Mouse (Mus musculus) embryonic facial prominence, embryonic 14.5 days (tissue): Measurements from ENCODE around the gene Itgb1bp1. TPM values are rescaled to one million over a fixed set of nuclear protein-coding genes. Genes with fewer than 3 reads are reported as not detected.
A peak's percentile ranks its signal among the peaks of the same experiment; 100 is the strongest.

Source experiments
- ATAC-seq: fragments of 200-750 bp; cut with Nextera tagmentation; 2 replicates; pipeline ENCODE4 v1.8.0; 2017; ENCODE audit warnings: low read depth, moderate number of reproducible peaks, moderate TSS enrichment
- DNase-seq: peaks from one replicate; pipeline ENCODE4 v3.0.0-alpha.2; 2015; ENCODE audit warnings: low spot score
- H3K27ac ChIP-seq: fragments of 300-500 bp; sonication (generic); replicated peaks from 2 replicates; pipeline ENCODE4 v1.5.1; 2014; ENCODE audit warnings: low read depth, mild to moderate bottlenecking, low read length, moderate library complexity
- H3K27me3 ChIP-seq: fragments of 300-500 bp; sonication (generic); replicated peaks from 2 replicates; pipeline ENCODE4 v1.6.1; 2014; ENCODE audit warnings: low read length; ENCODE audit not compliant: control insufficient read depth, insufficient read depth
- H3K36me3 ChIP-seq: fragments of 300-500 bp; sonication (generic); 2 replicates; pipeline ENCODE4 v1.6.1; 2014; ENCODE audit warnings: low read length, mixed read lengths; ENCODE audit not compliant: control insufficient read depth, insufficient read depth
- H3K4me1 ChIP-seq: fragments of 300-500 bp; sonication (generic); 2 replicates; pipeline ENCODE4 v1.6.1; 2014; ENCODE audit warnings: antibody characterized with exemption, low read length; ENCODE audit not compliant: control insufficient read depth, insufficient read depth
- H3K4me2 ChIP-seq: fragments of 300-500 bp; sonication (generic); 2 replicates; pipeline ENCODE4 v1.6.1; 2014; ENCODE audit warnings: low read depth, mild to moderate bottlenecking, low read length, moderate library complexity, mixed read lengths
- H3K4me3 ChIP-seq: fragments of 300-500 bp; sonication (generic); 2 replicates; pipeline ENCODE4 v1.5.1; 2014; ENCODE audit warnings: low read depth, mild to moderate bottlenecking, low read length
- H3K9ac ChIP-seq: fragments of 300-500 bp; sonication (generic); 2 replicates; pipeline ENCODE4 v1.6.1; 2014; ENCODE audit warnings: low read depth, mild to moderate bottlenecking, low read length, moderate library complexity, mixed read lengths
- H3K9me3 ChIP-seq: fragments of 300-500 bp; sonication (generic); 2 replicates; pipeline ENCODE4 v1.6.1; 2016; ENCODE audit warnings: low read length; ENCODE audit not compliant: control insufficient read depth
- WGBS: fragments of 180-500 bp; shearing (Covaris S2); extraction: QIAGEN DNeasy Blood & Tissue Kit; methylation state at CpG from one replicate; pipeline ENCODE4 v1.1.7; 2014; 5-methylcytosine and 5-hydroxymethylcytosine counted together
- polyA plus RNA-seq: library from polyadenylated mRNA; unstranded; fragments of >200 nt; fragmentation: Nextera tagmentation; extraction: Ambion mirVana; gene quantifications from 2 replicates; pipeline ENCODE4 v1.2.1, GENCODE M21; 2014

Itgb1bp1 gene
- polyA plus RNA-seq, 1 experiment from 2014 or later = 54.2 TPM

DNA sequence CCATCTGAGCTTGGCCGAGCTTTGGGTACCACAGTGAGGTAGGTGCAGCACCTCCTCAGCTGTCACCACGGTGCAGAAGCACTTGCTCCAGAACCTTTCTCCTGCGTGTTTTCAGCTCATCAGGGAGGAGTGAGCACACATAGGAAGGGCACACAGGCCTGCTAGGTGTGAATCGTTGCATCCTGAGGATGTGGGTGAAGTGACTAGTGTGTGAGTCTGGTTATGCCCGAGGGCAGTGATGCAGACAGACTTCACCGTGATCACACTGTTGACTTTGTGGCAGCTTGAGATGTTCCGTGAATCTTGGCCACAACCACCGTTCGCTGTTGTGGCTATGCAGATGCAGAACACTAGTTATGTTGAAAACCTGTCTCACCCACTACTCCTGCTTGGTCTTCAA is 59.8 kb downstream of the Itgb1bp1 start:
- Histone ChIP-seq H3K9ac (no peak overlapping the region), H3K9me3 (no peaks in the 10 kb centered on the region), H3K27ac (no peak overlapping the region), H3K36me3 (peaks cover 21% of the 10 kb centered on the region; the same call in 1 of the 2 replicates), H3K4me1 (no peaks in the 10 kb centered on the region; the same call in 1 of the 2 replicates), H3K4me2 (no peak overlapping the region), H3K27me3 (no peaks in the 10 kb centered on the region), H3K4me3 (no peak overlapping the region)
- ATAC-seq = no peak
- 65% methylated on average over 9 of the region's 9 CpGs for WGBS
- DNase-seq = no peak

DNA sequence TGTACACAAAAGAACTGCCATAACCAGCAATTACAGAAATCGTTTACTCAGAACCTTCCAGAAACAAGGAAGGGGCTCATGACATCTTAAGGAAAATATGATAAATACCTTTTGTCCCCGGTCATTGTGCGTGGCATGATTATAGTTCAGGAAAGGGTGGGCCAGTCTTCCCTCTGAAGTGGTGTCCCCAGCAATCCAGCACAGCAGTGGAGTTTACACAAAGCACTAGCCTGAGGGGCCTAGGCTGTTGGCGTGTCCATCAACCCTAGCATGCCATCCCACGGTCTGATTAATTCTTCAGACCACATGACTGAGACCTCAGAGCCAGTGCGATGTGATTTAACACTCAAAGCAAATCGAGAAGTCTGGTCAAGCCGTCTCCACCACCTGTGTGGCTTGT is 60.7 kb downstream of the Itgb1bp1 start:
- WGBS = 64% methylated on average over 8 of the region's 8 CpGs
- H3K27ac ChIP-seq = no peak overlapping the region

DNA sequence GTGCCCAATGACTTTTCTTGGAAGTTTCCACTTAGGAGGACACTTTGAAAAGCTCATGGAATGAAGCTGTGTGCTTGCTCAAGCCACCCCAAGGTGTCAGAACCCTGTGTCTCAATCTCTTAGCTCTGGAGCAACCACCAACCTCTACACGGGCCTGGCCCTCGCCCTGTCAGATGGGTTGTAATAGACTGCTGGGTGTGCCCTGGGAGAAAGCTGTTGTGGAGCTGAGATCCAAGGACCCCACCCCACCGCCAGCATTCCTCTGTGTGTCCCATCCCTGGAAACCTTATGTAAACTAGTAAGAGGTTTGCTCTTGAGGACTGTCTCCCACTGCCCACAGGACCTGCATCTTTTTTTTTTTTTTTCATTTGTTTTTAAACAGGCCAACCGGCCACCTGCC is 62.2 kb downstream of the Itgb1bp1 start:
- no peaks in the 10 kb centered on the region for H3K27me3 ChIP-seq
- H3K9ac ChIP-seq = no peak overlapping the region
- H3K9me3 ChIP-seq = no peaks in the 10 kb centered on the region
- ATAC-seq (no peak), DNase-seq (no peak)
- H3K4me3 ChIP-seq = no peak overlapping the region
- H3K4me2 ChIP-seq = no peak overlapping the region
- 89% methylated on average over 4 of the region's 4 CpGs for WGBS
- no peaks in the 10 kb centered on the region; the same call in 1 of the 2 replicates for H3K4me1 ChIP-seq
- H3K36me3 ChIP-seq = 0 out of 2 replicates have a peak, but pooled peaks cover 12% of the 10 kb centered on the region
- no peak overlapping the region for H3K27ac ChIP-seq

More for the DNA sequence above, 60.7 kb downstream of the Itgb1bp1 start:
- no peak for ATAC-seq
- Histone ChIP-seq H3K4me2 (no peak overlapping the region), H3K36me3 (peaks cover 21% of the 10 kb centered on the region; the same call in 1 of the 2 replicates), H3K4me3 (no peak overlapping the region), H3K4me1 (no peaks in the 10 kb centered on the region; the same call in 1 of the 2 replicates), H3K27me3 (no peaks in the 10 kb centered on the region), H3K9ac (no peak overlapping the region), H3K9me3 (no peaks in the 10 kb centered on the region)
- DNase-seq = no peak

DNA sequence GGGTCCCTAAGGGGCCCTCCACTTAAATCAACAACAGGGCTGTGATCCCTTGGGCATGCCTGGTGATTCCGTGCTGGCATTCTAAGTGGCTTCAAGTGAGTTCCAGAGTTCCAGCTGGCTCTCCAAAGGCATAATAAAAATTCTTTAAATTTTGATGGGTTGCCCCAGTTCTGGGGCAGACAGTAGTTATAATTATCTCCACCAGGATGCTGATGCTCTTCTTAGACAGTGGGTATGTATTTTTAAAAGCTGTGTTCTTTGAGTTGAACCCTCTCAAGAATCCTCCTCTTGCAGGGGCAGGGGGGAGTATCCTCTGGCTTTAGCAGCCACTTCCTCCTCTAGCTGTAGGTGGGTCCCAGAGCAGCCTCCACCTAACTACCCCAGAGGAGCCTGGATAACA is 65.5 kb downstream of the Itgb1bp1 start:
- WGBS = 56% methylated on average over 1 of the region's 1 CpGs
- Histone ChIP-seq H3K4me3 (no peak overlapping the region), H3K36me3 (peaks cover 32% of the 10 kb centered on the region; the same call in 1 of the 2 replicates), H3K4me1 (no peaks in the 10 kb centered on the region), H3K9ac (no peak overlapping the region), H3K27me3 (no peaks in the 10 kb centered on the region), H3K27ac (no peak overlapping the region), H3K9me3 (no peaks in the 10 kb centered on the region), H3K4me2 (no peak overlapping the region)
- no peak for DNase-seq
- ATAC-seq = no peak

DNA sequence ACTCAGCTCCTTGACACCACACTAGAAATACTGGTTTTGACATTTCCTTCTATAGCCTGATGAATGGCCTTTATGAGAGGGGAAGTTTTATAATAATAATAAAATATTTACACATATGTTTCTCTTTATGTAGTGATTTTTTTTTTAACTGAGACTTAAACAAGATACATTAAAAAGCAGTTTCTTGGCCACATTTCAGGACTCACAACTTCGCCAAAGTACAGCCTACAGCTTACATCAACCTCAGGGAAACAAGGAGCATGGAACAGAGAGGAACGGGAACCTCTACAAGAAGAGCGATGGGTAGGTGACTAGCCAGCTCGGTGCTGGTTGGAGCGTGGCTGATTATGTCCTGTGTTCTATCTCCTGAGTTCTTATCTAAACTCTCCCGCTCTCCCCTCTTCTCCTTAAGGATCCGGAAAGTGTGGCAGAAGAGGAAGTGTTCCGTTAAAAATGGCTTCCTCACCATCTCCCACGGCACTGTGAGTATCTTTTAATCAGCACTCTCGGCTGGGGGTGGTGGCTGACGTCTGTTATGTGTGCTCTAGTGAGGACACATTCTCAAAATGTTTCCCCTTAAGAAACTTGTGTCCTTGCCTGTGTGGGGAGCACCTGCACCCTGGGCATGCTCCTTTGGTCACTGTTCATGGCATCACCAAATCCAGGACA is 68.2 kb downstream of the Itgb1bp1 start:
- ATAC-seq = no peak
- Histone ChIP-seq H3K36me3 (peaks cover 37% of the 10 kb centered on the region; the same call in 1 of the 2 replicates), H3K9ac (no peak overlapping the region), H3K4me2 (no peak overlapping the region), H3K9me3 (no peaks in the 10 kb centered on the region), H3K4me1 (no peaks in the 10 kb centered on the region), H3K4me3 (no peak overlapping the region), H3K27ac (no peak overlapping the region), H3K27me3 (no peaks in the 10 kb centered on the region)
- 72% methylated on average over 11 of the region's 11 CpGs for WGBS
- peak; percentile 44 for DNase-seq

DNA sequence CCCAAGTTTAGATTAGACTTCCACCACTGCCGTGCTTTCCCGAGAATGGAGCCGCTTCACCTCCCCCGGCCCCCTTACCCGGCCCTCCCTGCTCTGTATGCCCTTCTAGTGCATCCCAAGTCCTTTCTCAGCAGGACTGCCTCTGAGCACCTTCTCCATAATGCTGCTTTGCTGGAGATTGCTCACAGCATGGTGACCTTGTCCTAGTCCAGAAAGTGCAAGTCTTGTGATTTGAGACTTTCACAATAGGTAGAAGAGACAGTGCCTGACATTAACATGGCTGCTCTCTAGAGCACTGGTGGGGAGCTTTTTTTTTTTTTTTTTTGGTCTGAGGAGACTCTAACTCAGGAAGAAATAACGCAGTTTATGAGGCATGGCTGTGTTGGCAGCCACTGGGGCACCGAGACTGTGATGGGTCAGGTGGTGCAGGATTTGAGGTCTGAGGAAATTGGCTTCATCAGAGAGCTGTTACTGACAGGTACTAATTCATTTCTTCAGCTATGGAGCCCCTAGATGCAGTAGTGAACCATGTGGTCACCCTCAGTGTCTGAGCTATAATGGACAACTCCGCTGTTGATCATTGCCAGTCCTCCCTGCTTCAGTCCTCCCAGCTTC is 71.4 kb downstream of the Itgb1bp1 start:
- Histone ChIP-seq H3K36me3 (peaks cover 28% of the 10 kb centered on the region; the same call in 1 of the 2 replicates), H3K27ac (no peak overlapping the region), H3K9me3 (no peaks in the 10 kb centered on the region), H3K4me1 (no peaks in the 10 kb centered on the region), H3K9ac (no peak overlapping the region), H3K4me3 (no peak overlapping the region), H3K27me3 (no peaks in the 10 kb centered on the region), H3K4me2 (no peak overlapping the region)
- ATAC-seq (no peak), DNase-seq (no peak)
- WGBS = 91% methylated on average over 8 of the region's 8 CpGs

DNA sequence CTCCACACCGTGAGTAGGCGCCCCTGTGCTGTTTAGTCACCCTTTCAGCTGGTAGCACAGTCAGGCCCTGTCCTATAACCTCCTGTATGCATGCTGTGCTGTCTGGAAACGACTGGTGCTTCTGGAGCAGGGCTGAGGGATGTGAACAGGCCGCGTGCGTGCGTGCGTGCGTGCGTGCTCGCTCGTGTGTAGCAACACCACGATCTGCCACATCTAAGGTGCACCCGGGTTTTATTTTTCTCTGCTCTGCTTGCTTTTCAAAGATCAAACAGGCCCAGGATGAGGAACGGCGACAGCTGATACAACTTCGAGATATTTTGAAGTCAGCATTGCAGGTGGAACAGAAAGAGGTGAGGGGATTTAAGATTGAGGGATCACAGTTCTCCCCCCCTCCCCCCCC is 73.2 kb downstream of the Itgb1bp1 start:
- ATAC-seq (no peak), DNase-seq (no peak)
- H3K4me1 ChIP-seq = no peaks in the 10 kb centered on the region
- H3K4me2 ChIP-seq = no peak overlapping the region
- no peaks in the 10 kb centered on the region for H3K9me3 ChIP-seq
- peaks cover 26% of the 10 kb centered on the region; the same call in 1 of the 2 replicates for H3K36me3 ChIP-seq
- no peaks in the 10 kb centered on the region for H3K27me3 ChIP-seq
- no peak overlapping the region for H3K4me3 ChIP-seq
- no peak overlapping the region for H3K27ac ChIP-seq
- H3K9ac ChIP-seq = no peak overlapping the region
- WGBS = 86% methylated on average over 17 of the region's 17 CpGs

DNA sequence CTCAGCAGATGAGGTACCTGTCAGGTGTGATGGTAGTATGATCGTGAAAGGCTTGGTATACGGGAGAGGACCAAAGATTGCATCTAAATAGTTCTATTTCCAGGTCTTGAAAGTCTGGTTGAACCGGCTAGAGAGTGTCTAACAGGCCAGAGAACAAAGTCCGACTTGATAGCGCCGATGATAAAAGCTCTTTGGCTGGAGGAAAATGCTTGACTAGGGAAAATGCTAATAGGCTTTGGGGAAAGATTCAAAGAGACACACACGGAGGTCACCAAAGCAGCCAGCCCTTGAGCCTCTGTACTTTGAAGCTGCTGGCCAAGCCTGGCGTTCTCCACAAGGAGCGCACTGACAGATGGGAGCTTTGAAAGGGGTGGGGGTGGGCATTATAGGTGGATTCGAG is 76.8 kb downstream of the Itgb1bp1 start:
- Histone ChIP-seq H3K4me1 (peaks cover 4% of the 10 kb centered on the region; the same call in 1 of the 2 replicates), H3K27me3 (no peaks in the 10 kb centered on the region), H3K36me3 (peaks cover 28% of the 10 kb centered on the region), H3K9ac (no peak overlapping the region), H3K9me3 (no peaks in the 10 kb centered on the region), H3K4me2 (no peak overlapping the region), H3K27ac (no peak overlapping the region), H3K4me3 (no peak overlapping the region)
- no peak for ATAC-seq
- DNase-seq = no peak
- 81% methylated on average over 10 of the region's 10 CpGs for WGBS
